Mouse (Mus musculus): ENCODE measurements around the gene Sema3b. TPM values are rescaled to one million over a fixed set of nuclear protein-coding genes. Genes with fewer than 3 reads are reported as not detected.

Gene Sema3b
- polyA plus RNA-seq, 1 experiment, result 3.3 TPM

DNA sequence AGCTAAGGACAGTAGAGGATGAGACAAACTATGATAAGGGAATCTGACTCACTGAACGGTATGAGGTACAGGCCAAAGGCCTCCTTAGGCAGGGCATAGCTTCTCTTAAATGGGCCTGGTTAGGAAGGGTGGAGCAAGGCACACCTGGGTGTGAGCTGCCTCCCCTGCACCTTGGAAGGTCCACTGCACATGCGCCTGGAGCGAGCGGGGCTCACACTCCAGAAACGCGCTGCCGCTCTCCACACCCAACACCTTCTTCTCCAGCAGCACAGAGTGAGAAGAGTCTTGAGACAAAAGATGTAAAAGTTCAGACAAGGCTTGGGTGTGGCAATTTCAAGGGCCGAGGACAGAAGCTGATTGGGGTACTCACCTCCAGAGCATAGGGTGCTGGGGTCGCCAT is 9.6 kb downstream of the Sema3b start:
- no peak for TF ChIP-seq CTCF (IDR thresholded peaks at IDR 0.05; ENCODE audit: extremely low read depth, insufficient read depth, insufficient read length, insufficient replicate concordance)
- TF ChIP-seq POLR2A (IDR thresholded peaks at IDR 0.05; ENCODE audit: low read depth, low read length), result no peak
- Histone ChIP-seq H3K4me1 (ENCODE audit: control insufficient read depth, insufficient read depth, insufficient read length) (peaks cover 24% of the 10 kb centered on the region; the same call in 1 of the 2 replicates), H3K36me3 (ENCODE audit: control insufficient read depth, insufficient read depth, low read length) (no peaks in the 10 kb centered on the region), H3K4me3 (ENCODE audit: extremely low read depth, insufficient read depth, insufficient read length) (no peak overlapping the region), H3K27me3 (ENCODE audit: control insufficient read depth, insufficient read depth, low read length) (no peaks in the 10 kb centered on the region), H3K27ac (ENCODE audit: insufficient read depth, low read length) (no peak overlapping the region)
- 88% methylated on average over 9 of the region's 9 CpGs for WGBS
- DNase-seq (ENCODE audit: low read depth in 1 of 2, low spot score in 2 of 2), result no peak

DNA sequence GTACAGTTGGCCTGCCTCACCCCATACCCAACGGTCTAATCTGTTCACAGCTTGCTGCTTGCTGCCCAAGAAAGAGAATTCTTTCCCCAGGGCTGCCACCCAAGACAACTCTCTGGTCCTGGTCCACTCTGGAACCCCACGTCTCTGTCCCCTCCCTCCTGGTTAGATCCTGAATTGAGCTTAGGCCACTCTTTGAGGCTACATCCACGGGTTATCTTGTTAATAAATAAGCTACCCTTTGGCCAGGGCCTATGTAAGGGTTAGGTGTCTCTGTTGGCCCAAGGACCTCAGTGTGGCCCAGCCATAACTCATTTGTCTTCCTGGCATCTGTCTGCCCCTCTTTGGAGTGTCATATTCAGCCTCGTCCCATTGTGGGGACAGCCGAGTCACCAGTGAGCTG is 10.6 kb downstream of the Sema3b start:
- Histone ChIP-seq H3K4me3 (ENCODE audit: extremely low read depth, insufficient read depth, insufficient read length) (no peak overlapping the region), H3K27me3 (ENCODE audit: control insufficient read depth, insufficient read depth, low read length) (no peaks in the 10 kb centered on the region), H3K4me1 (ENCODE audit: control insufficient read depth, insufficient read depth, insufficient read length) (peaks cover 20% of the 10 kb centered on the region; the same call in 1 of the 2 replicates), H3K27ac (ENCODE audit: insufficient read depth, low read length) (no peak overlapping the region), H3K36me3 (ENCODE audit: control insufficient read depth, insufficient read depth, low read length) (no peaks in the 10 kb centered on the region; the same call in 1 of the 2 replicates)
- DNase-seq (ENCODE audit: low read depth in 1 of 2, low spot score in 2 of 2), result no peak
- TF ChIP-seq POLR2A (IDR thresholded peaks at IDR 0.05; ENCODE audit: low read depth, low read length) (no peak), CTCF (IDR thresholded peaks at IDR 0.05; ENCODE audit: extremely low read depth, insufficient read depth, insufficient read length, insufficient replicate concordance) (no peak)
- 82% methylated on average over 5 of the region's 5 CpGs for WGBS

DNA sequence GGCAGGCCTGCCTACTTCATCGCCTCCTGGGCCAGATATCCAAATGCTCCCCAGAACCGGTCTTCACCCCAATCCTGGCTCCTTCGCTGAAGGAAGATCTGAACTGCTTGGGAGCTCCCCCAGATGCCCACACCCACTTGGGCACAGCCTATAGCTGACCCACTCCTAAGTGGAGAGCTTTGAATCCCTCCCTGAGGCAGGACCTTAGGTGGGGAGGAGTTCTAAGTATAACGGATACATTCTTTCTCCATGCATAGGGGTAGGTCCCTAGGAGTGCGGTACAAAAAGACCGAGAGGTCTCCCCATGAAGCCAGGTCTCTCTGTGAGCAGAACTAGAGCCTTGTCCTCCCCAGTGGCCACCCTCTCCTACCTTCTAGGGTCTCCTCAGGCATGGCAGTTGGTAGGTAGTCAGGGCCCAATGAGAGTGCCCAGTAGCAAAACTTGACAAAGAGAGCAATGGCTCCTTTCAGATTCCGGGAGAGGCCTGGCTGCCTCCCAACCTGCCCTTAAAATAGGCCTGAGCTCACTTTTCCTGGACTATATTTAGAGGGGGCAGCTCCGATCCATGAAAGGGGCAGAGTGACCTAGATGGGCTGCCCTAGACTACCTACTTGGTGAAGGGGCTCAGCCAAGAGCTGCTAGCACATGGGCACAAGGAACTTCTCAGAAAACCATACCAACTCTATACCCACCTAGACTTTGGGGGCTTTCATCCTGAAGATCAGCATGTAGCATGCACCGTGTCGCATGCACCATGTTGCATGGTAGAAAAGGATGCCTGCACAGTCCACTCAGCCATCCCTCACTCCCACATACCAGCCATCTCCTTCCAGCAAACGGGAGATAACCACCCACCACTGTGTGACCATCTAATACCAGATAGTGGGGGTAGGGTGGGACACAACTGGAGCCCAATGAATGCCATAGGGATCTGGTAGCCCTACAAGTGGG is 12.1 kb downstream of the Sema3b start:
- 90% methylated on average over 11 of the region's 11 CpGs for WGBS

DNA sequence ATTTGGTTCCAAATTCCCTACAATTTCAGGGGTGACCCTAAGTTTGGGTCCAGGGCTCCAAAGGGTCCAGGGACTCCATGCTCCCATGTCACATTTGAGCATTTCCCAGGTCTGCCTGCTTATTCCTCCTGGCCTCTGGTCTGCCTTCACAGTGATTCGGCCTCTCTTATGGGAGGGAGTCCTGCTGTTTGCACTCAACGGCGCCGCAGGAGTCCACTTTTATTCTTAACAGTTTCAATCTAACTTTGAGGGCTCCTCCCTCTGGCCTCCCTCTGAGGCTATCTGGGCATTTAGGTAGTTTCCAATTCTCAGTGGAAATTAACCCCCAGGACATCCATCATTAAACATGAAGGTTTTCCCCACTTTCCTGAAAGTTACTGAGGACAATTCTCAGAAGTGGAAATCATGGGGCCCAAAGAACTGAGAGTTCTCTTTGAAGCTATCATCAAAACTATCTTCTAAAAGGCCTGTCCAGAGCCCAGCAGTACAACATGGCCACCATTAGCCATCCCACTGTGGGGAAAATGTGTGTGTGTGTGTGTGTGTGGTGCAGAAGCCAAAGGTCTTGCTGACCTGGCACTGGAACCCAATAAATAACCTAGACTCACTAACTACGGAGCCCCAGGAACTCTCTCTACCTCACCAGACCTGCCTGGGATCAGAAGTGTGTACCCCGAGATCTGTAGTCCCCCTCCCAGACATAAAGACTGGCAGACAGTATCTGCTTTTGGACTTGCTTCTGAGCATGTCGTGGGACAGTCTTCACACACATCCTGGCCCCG is 14.6 kb downstream of the Sema3b start:
- Histone ChIP-seq H3K4me3 (ENCODE audit: extremely low read depth, insufficient read depth, insufficient read length) (no peak overlapping the region), H3K4me1 (ENCODE audit: control insufficient read depth, insufficient read depth, insufficient read length) (no peaks in the 10 kb centered on the region), H3K36me3 (ENCODE audit: control insufficient read depth, insufficient read depth, low read length) (peaks cover 27% of the 10 kb centered on the region), H3K27ac (ENCODE audit: insufficient read depth, low read length) (no peak overlapping the region), H3K27me3 (ENCODE audit: control insufficient read depth, insufficient read depth, low read length) (no peaks in the 10 kb centered on the region)
- 91% methylated on average over 8 of the region's 8 CpGs for WGBS
- TF ChIP-seq CTCF (IDR thresholded peaks at IDR 0.05; ENCODE audit: extremely low read depth, insufficient read depth, insufficient read length, insufficient replicate concordance) (no peak), POLR2A (IDR thresholded peaks at IDR 0.05; ENCODE audit: low read depth, low read length) (no peak)
- no peak for DNase-seq (ENCODE audit: low read depth in 1 of 2, low spot score in 2 of 2)

More for the DNA sequence above, 12.1 kb downstream of the Sema3b start:
- H3K27me3 ChIP-seq (ENCODE audit: control insufficient read depth, insufficient read depth, low read length), result no peaks in the 10 kb centered on the region
- peaks cover 7% of the 10 kb centered on the region; the same call in 1 of the 2 replicates for H3K4me1 ChIP-seq (ENCODE audit: control insufficient read depth, insufficient read depth, insufficient read length)
- H3K4me3 ChIP-seq (ENCODE audit: extremely low read depth, insufficient read depth, insufficient read length), result no peak overlapping the region
- TF ChIP-seq CTCF (IDR thresholded peaks at IDR 0.05; ENCODE audit: extremely low read depth, insufficient read depth, insufficient read length, insufficient replicate concordance) (no peak), POLR2A (IDR thresholded peaks at IDR 0.05; ENCODE audit: low read depth, low read length) (no peak)
- H3K27ac ChIP-seq (ENCODE audit: insufficient read depth, low read length), result no peak overlapping the region
- peaks cover 8% of the 10 kb centered on the region for H3K36me3 ChIP-seq (ENCODE audit: control insufficient read depth, insufficient read depth, low read length)
- no peak for DNase-seq (ENCODE audit: low read depth in 1 of 2, low spot score in 2 of 2)

DNA sequence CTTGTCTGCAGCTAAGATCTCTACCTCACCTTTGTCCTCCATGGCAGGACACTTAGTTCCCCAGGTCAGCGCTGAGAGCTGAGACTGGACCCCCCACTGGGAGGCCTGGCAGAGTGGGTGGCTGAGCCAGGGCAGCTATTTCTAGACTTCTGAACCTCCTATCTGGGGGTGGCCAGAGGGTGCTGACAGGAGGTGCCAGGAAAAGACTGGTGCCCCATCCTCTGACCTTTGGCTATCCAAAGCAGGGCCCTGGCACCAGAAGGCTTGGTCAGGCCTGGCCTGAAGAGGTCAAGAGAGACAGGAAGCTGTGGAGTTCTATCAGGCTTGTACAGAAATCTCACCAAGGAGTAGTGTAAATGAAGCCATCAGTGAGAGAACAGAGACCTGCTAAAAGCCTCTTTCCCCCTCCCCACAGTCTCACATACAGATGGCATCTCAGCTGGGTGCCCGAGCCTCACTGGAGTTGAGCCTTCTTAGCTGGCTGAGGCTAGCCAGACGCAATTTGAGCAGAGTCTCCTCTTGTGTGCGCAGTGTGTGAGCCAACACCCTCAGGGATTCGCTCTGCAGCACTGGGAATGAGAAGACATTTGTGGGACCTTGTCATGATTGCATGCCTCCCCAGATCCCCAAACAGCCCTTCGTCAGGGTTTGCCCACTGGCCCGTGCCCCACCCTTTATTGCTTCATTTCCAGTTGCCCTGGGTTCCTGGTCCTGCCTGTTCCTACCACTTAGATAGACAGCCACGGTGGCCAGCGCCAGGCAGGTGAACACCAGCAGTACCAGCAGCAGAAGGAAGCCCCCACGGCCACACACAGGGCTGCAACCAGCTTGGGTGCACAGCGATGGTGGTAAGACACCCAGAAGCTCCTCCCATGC is 15.7 kb downstream of the Sema3b start:
- WGBS, result 88% methylated on average over 11 of the region's 11 CpGs
- H3K4me1 ChIP-seq (ENCODE audit: control insufficient read depth, insufficient read depth, insufficient read length), result no peaks in the 10 kb centered on the region; the same call in 1 of the 2 replicates
- no peak for TF ChIP-seq POLR2A (IDR thresholded peaks at IDR 0.05; ENCODE audit: low read depth, low read length)
- no peaks in the 10 kb centered on the region for H3K27me3 ChIP-seq (ENCODE audit: control insufficient read depth, insufficient read depth, low read length)
- H3K27ac ChIP-seq (ENCODE audit: insufficient read depth, low read length), result peak overlapping the region; percentile 9; the same call in 1 of the 2 replicates
- DNase-seq (ENCODE audit: low read depth in 1 of 2, low spot score in 2 of 2), result no peak
- no peak overlapping the region for H3K4me3 ChIP-seq (ENCODE audit: extremely low read depth, insufficient read depth, insufficient read length)
- peaks cover 27% of the 10 kb centered on the region for H3K36me3 ChIP-seq (ENCODE audit: control insufficient read depth, insufficient read depth, low read length)

DNA sequence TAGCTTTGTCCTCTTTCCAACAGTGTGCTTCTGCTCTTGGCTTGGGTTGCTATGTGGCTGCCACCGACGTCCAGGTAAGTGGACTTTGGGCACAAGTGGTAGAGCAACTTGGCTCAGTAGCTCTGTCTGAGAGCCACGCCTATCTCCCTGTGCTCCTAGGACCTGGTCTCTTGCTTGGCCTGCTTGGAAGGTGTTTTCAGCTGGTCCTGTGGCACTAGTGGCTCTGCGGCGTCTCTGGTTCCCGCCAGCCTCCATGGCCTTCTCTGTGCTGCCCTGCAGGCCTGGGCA is 18.3 kb downstream of the Sema3b start:
- H3K27ac ChIP-seq (ENCODE audit: insufficient read depth, low read length), result no peak overlapping the region
- H3K27me3 ChIP-seq (ENCODE audit: control insufficient read depth, insufficient read depth, low read length), result no peaks in the 10 kb centered on the region
- no peak overlapping the region for H3K4me3 ChIP-seq (ENCODE audit: extremely low read depth, insufficient read depth, insufficient read length)
- DNase-seq (ENCODE audit: low read depth in 1 of 2, low spot score in 2 of 2), result no peak
- TF ChIP-seq POLR2A (IDR thresholded peaks at IDR 0.05; ENCODE audit: low read depth, low read length), result no peak
- no peak for TF ChIP-seq CTCF (IDR thresholded peaks at IDR 0.05; ENCODE audit: extremely low read depth, insufficient read depth, insufficient read length, insufficient replicate concordance)
- peaks cover 4% of the 10 kb centered on the region; the same call in 1 of the 2 replicates for H3K4me1 ChIP-seq (ENCODE audit: control insufficient read depth, insufficient read depth, insufficient read length)
- H3K36me3 ChIP-seq (ENCODE audit: control insufficient read depth, insufficient read depth, low read length), result peaks cover 27% of the 10 kb centered on the region
- 93% methylated on average over 6 of the region's 6 CpGs for WGBS
